Mouse (Mus musculus): ENCODE measurements around the gene Skap2.
A peak's percentile ranks its signal among the peaks of the same experiment; 100 is the strongest.

Skap2 gene

DNA sequence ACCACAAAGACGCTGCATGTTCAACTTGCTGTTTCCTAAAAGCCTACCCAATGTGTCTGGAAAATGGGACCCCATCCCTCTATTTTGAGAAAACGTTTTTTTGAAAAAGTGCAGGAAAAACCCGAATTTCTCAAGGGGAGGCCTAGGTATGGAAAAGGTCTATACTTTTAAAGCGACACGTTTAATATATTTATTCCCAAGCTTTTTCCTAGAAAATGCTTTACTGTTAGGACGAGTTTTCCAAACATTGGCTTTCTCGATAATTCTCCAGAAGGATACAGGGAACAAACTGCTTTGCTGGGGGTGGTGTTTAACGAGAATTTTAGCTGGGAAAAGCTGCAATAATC lies 6.8 kb downstream of the Skap2 start:
- DNase-seq (ENCODE audit: low spot score in 2 of 2) = no peak

DNA sequence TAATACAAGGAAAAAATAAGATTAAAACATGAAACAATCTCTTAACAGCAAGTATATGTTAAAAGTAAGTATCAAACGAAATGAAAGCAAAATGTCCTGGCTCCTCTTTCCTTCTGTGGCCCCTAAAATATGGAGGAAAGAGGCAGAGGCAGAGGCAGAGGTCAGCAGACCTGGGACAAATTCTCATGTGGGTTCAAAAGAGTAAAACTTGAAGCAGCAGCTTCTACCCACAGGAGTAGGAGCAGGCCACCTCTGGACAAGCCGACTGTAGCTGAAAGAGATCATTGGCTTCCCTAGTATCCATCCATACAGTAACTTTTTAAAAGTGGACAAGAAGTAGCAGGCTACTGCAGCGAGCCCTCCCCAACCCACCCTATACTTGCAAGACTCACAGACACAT lies 7.4 kb downstream of the Skap2 start:
- no peak for DNase-seq (ENCODE audit: low spot score in 2 of 2)

DNA sequence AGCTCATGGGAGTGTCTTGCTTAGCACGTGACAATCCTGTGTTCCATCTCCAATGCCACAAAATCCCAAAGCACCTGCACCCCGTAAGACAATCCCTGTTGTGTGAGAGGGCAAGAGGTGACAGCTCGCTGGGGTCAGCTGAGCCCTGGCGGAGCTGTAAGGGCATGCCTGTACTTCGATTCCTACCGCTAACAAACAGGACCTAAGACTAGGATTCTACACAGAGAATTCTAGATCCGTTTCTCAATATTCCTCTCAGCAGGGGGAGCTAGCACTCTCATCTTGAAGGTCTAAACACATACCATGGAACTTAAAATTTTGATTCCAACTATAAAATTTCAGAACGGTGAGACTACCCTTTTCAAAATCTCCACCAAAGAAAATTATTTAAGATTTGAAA lies 9.7 kb downstream of the Skap2 start:
- DNase-seq (ENCODE audit: low spot score in 2 of 2) = no peak

DNA sequence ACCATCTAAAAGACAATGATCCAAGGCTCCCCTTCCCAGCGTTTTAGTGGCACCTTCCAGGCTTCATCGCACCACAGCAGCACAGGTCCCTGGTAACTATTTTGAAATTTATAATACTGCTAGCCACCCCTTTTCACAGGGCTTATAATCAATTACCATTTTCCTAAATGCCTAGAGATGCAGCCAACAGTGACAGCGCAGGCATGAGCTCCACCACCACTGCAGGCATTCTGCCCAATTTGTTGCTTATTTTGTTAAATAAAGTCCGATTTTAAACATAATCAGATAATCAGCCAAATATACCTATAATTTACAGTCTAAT lies 13.2 kb downstream of the Skap2 start:
- no peak for DNase-seq (ENCODE audit: low spot score in 2 of 2)

DNA sequence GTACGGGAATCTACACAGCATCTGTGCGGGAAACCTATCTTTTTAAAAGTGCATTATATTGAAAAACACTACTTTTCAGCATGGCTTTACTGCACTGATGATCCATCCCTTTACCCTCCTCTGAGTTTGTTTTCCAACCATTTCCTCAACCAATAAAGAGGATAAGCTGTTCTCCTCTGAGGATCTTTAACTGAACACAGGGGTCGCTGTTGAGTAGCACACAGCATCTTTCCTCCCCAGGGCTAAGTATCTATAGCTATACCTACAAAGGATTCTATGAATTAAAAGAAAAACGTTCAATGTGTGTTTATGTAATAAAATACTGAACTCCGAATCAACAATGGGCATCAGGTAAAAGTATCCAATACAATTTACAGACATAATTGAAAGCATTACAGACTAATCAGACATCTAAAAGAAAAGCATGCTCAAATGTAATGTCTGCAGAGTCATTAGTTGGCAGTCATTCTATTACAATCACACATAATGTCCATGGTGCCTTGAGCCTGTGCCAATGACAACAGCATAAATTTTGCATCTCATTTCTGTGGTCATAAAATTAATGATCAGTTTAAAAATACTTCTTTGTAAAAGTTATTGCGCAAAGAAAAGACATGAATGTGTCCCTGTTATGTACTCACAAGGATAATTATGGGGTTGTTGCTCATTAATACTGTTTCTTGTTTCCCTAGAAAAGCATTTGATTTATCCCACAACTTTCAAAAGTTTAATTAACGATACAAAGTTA lies 13.8 kb downstream of the Skap2 start:
- peak in 1 of 2 experiments; percentile 24 for DNase-seq (ENCODE audit: low spot score in 2 of 2)

DNA sequence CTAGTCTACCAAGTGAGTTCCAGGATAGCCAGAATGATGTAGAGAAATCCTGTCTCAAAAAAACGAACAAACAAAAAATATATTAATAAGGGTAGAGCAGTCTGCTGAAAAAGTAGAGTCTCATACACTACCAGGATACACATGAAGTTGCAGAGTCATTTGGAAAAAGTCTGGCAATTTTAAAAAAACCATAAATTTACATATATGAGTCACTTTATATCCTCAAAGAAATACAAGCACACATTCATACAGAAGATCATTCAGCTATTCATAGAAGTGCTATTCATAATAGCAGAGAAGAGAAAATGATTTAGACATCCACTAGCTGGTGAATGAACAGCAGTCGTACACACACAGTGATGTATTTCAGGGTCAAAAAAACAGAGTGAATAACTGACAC lies 24.4 kb downstream of the Skap2 start:
- no peak for DNase-seq (ENCODE audit: low spot score in 2 of 2)

DNA sequence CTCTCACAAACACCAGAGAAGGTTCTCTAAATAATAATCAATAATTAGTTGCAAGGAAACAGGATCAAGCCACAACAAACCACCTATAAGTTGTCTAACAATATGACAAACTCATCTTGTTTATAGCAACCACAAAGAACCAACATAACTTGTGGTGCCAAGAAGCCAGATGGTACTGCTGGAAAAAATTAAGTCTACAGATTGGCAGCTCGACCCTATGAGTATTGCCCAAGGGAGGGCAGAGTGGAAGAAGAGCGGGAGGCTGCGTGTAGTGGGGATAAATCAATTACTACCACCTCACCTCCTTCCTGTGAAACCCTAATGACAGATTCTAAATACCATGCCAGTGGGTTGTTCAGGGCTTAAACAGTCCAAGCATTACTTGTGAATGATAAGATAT lies 34.7 kb downstream of the Skap2 start:
- DNase-seq (ENCODE audit: low spot score in 2 of 2) = no peak

DNA sequence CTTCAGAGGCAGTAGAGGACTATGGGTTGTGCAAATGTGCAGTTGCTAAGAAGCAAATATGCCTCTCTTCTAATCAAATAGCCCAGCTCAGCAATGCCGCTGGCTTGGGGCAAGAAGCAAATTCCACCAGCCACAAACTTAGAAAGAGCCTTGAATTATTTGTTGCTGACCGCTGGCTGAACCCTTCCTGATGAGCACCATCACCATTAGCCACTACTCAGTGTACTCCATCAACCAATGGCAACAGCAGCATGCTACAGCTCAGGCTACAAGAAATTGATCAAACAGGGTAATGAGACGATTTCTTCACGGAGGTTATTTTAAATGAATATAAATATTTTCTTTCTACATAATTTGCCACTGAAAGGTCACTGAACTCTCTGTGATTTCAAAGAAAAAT lies 36.6 kb downstream of the Skap2 start:
- no peak for DNase-seq (ENCODE audit: low spot score in 2 of 2)

DNA sequence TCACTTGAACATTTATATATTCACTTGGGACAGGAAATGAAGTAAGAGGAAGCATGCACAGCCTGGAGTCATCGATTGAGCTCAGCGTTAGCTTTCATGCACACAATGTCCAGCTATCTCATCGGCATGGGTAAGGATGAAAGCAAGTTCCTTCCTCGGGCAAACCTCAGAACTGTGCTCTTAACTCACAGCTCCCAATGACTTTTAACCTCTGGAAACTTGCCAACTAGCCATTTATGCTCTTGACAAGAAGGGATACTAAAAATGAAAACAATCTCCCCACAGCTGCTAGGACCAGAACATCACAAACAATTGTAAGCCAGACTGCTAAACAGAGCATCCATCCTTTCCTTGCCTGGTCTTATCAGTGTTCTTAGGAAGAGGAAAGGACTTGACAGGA lies 53.4 kb downstream of the Skap2 start:
- no peak for DNase-seq (ENCODE audit: low spot score in 2 of 2)

DNA sequence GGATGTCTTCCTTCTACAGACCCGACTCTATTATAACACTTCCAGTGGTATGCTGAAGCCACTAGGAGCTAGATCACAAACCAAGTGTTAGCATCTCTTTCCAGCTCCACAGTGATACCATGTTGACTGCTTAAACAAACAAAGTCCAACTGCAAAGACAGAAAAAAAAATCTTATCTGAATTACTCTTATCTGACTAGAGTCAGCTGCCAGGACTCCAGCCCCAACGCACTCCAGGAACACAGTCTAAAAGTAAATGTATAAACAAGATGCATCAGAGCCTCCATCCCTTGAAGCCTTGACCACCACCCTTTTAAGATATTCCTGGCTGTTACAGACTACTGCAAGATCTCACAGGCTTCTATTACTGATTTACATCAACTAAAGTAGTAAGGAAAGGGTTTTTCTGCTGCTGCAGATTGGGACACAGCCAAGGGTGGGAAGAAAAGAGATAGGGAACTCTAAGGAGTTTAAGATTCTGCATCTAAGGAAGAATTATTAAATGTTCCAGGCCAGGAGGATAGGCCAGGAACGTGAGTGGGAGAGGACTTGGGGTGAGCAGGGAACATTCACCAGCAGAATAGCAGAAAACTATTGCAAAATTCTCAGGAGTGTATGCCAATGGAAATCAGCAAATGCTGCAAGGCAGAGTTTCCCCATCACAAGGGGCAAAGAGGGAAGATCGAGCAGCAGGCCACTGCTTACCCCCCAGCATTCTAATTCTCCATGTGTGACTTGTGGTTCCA lies 56.1 kb downstream of the Skap2 start:
- no peak for DNase-seq (ENCODE audit: low spot score in 2 of 2)

DNA sequence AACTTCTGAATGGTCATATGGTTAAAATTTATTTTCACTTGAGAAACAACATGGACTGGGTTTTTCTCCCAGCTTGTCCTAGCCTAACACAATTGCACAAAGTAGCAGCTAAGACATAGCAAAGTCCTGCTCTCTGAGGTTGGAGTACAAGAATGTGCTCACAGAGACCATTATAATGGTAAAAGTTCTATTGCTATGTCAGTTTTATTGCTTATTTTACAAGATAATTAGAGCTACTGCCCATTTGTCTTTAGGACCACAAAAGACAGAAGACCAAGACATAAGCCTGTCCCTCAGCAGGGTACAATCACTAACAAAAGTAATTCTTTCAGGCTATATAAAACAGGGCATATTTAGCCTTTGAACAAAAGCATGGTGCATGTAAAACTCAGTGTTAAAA lies 64.7 kb downstream of the Skap2 start:
- DNase-seq (ENCODE audit: low spot score in 2 of 2) = no peak

DNA sequence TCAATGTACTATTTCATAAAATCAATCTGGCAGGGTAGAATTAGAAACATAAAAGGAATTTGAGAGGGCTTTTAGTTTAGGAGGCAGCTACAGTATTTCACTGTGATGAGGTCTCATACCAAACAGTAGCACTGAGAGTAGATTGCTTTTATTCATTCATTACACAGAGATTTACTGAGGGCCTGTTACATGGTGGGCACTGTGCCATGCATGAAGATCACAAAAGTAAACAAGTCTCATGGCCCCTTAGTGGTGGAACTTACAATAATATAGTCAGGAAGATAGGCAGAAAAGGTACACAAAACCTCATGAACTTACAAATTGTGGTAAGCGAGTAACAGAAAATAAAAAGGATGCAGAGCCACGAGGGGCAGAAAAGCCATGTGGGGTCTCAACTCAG lies 67.4 kb downstream of the Skap2 start:
- no peak for DNase-seq (ENCODE audit: low spot score in 2 of 2)

DNA sequence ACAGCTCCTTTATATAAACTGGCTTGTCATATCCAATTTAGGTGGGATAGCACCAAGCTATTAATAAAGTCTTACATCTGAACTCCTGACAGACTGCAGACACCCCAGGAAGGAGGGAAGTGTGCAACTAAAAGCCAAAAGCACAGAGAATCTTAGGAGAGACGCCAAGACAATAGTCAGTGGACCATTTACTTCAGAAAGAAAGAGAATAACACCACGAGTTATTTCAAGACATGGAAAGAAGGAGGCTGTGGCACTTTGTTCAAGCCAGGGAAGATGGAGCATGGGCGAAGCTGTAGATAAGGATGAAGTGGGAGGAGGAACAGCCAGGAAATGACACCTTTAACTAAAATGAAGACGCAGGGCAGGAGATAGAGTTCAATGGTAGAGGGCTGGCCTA lies 78.4 kb downstream of the Skap2 start:
- DNase-seq (ENCODE audit: low spot score in 2 of 2) = no peak

DNA sequence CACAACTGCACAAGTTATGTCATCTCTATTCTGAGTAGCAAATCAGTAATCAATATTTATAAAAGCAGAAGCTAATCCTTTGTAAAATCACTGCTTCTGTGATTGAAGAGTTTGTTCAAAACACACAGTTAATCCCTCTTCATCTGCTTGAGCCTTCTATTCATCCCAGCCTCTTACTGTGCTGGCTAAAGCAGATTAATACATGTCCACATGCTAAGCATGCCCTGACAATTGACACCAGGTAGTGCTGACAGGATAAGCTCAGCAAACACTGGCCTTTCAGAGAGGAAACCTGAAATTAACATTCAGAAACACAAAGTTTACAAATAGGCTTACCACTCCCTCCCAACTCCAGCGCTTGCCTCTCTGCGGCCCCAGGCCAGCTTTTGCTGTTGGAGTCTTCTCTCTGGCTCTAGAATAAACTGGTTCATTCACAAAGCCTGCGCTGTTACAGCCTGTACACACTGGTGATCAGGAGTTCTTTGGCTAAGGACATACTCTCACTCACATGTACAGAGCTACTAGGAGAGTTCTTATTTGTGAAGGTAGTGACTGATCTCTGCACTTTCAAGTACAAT lies 79.2 kb downstream of the Skap2 start:
- no peak for DNase-seq (ENCODE audit: low spot score in 2 of 2)

DNA sequence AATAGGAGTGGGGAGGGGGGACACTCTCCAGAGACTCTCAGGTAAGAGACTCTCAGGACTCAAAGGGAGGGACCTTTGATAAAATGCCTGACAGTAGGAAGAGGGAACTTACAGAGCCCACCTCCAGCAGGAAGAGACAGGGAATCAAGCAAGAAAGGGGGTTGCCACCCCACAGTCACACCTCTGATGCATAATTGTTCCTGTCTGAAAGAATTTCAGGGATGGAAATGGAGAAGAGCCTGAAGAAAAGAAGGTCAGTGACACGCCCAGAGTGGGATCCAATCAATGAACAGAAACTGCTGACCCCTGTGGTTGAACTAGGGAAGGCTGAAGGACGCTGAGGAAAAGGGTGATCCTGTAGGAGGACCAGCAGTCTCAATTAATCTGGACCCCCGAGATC lies 85.2 kb downstream of the Skap2 start:
- DNase-seq (ENCODE audit: low spot score in 2 of 2) = no peak

DNA sequence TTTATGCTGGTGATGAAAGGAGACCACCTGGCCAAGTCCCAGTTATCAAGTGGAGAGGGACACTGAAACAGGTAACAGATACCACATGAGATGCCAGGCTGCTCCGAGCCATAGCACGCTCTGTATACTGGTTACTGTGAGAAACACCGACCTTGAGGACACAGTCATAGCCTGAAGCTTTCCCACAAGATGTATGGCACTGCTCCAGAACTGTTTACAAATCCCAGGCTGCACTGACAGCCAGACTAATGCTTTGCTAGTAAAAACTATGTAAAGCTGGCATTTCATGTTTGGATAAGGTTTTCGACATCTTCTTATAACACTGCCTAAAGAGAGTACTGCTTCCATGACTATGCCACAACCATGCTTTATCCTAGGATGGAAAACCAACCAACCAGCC lies 90.5 kb downstream of the Skap2 start:
- no peak for DNase-seq (ENCODE audit: low spot score in 2 of 2)

DNA sequence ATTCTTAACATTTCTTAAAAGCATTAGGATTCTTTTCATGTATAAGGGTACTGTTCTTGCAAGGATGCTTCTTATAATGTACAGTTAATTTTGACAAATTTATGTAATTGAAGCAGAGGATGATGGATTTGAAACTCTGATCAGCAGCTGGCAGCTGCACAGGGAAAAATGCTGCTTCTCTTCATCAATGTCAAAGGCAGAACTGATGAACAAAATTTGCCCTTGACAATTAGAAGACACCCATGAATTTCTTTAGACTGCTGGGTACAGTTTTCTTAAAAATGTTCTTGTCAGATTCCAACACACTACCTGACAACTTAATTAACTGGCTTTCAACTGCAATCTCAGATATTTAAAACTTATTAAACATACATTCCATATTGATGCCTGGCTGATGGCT lies 103.9 kb downstream of the Skap2 start:
- no peak for DNase-seq (ENCODE audit: low spot score in 2 of 2)

DNA sequence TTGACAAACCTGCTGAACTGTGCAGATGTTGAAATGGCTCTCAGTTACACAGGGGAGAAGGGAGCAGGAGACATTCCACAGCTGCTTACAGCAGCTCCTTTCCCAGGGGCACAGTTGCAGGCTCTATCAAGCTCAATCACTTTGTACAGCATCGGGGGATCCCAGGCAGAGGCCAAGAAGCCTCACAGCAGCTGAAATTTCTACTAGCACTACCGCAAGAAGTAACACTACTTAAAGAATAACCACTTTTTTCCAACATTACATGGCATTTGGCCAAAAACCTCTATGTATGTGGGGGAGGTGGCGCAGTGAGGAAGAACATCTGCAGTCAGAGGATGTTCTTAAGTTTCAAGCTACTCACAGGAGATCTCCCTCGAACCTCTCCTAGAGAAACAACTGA lies 106.7 kb downstream of the Skap2 start:
- DNase-seq (ENCODE audit: low spot score in 2 of 2) = no peak

DNA sequence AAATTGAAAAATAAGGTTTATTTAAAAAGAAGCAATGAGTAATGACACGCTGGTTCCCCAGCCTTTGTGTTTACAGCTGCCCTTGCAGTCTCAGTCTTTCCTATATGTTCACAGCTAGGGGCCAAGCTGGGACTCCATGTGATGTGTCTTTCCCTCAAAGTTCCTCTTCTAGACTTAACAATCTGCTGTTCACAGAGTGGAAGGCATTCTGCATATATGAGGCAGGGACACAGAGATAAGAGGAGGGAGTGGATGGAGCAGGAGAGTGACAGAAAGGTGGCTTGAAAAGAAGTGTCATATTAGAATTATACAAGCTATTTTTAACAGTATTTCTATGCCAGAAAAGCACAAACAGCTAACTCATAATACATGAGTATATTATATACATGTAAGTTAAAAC lies 110.8 kb downstream of the Skap2 start:
- no peak for DNase-seq (ENCODE audit: low spot score in 2 of 2)

DNA sequence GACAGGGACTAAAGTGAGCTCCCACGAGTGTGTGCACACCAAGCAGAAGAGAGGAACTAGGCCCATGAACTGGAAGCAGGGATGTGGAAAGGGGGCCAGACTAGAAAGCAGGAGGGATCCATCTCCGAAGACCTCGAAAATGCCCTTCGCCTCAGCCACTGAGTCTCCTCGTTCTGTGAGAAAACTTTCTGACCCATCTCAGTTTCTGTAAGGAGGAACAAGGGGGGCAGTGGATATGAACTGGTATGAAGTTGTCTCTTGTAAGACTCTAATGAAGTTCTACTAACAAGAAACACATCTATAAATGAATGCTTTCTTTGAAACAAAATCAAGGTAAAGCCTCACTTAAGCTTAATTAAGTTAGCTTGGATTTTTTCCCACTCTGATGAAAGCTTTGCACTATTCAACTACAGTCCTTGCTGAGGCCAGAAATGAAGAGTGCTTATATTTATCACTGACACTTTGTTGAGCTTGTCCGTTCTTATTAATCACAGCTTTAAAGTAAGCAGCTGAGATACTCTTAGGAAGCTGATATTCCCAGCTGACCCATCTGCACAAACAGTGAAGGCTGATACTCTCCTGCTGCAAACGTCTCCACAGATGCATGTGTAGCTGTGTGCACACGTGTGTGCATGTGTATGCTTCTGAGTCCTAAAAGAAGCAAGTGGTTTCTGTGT lies 113.9 kb downstream of the Skap2 start:
- no peak for DNase-seq (ENCODE audit: low spot score in 2 of 2)

DNA sequence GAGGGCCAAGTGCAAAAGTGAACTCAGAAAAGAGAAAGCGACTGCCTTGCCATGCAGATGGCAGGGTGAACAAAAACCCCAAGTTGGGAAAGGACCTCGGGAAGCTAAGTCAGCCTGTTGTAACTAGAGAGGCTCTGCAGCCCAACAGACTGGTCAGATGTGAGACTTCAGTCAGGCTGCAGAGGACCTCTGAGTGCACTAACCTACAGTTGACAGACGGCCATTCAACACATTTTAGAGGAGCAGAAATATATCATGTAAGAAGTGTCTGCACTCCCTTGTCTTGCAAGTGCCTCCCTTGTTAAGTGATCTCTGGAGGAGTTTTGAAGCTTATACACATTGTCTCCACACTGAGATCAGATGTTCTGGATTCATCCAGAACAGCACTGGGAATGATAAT lies 116.6 kb downstream of the Skap2 start:
- DNase-seq (ENCODE audit: low spot score in 2 of 2) = no peak

DNA sequence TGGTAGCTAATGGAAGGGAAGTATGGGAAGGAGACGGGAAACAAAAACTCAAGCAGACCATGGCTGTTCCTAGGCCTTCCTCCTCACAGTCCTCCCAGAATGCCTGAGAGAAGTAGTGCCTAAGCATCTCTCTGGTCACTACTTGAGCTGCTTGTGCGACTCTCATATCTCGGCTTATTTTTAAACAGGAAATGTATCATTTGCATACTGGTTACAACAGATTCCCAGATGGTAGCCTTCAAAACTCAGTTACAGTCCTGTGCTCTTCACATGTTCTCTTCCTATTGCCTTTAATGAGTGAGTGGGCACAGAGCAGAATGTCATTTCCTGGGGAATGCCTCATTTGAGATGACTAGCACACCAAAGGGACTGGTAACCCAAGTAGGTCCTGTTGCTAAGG lies 117.6 kb downstream of the Skap2 start:
- DNase-seq (ENCODE audit: low spot score in 2 of 2) = no peak

DNA sequence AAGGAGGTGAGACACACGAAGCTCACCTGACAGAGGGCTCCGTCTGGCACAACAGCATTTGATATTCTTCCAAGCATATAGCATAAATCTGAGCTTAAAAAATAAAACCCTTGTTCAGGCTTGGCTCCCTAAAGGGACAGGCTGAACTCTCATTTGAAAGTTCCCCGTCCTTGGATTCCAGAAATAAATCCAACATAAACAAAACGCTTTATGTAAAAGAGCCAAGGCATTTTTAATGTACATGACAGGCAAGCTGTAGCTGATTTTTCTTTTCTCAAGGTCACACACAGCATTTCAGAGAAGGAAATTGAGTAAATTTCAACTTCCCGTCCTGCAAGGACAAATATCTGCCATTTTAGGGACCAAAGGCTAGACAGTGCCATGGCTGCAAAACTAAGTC lies 122.0 kb downstream of the Skap2 start:
- DNase-seq (ENCODE audit: low spot score in 2 of 2) = no peak
